Mouse (Mus musculus) E14TG2a.4 (cell line): ENCODE results near the gene Fuca2.

ENCODE experiments used
- CTCF ChIP-seq: conservative IDR thresholded peaks from 2 replicates; pipeline ENCODE4 v1.5.1; 2014; ENCODE audit warnings: low read length
- NANOG ChIP-seq: IDR thresholded peaks from 2 replicates; pipeline ENCODE4 v1.6.1; 2014; ENCODE audit warnings: borderline replicate concordance, low read length, mixed read lengths

- TF ChIP-seq NANOG (no peak), CTCF (no peak)
Observed at GRCm38 (mm10) chr10:13539769-13540333, 40.5 kb downstream of the Fuca2 start.
